Mouse (Mus musculus) heart, embryonic 12.5 days (tissue): ENCODE results near the gene Ly6g6e. TPM values are rescaled to one million over a fixed set of nuclear protein-coding genes. Genes with fewer than 3 reads are reported as not detected.

Experiments
- ATAC-seq: fragments of 200-750 bp; cut with Nextera tagmentation; 2 replicates; pipeline ENCODE4 v1.8.0; 2017; ENCODE audit warnings: moderate TSS enrichment, moderate library complexity; ENCODE audit not compliant: insufficient number of reproducible peaks, low FRiP score
- H3K27ac ChIP-seq: fragments of 300-500 bp; sonication (generic); 2 replicates; pipeline ENCODE4 v1.5.1; 2016; ENCODE audit warnings: mild to moderate bottlenecking, moderate library complexity; ENCODE audit not compliant: poor library complexity, severe bottlenecking
- H3K27me3 ChIP-seq: fragments of 300-500 bp; sonication (generic); replicated peaks from 2 replicates; pipeline ENCODE4 v1.6.1; 2016; ENCODE audit warnings: mild to moderate bottlenecking, moderate library complexity
- H3K36me3 ChIP-seq: fragments of 300-500 bp; sonication (generic); 2 replicates; pipeline ENCODE4 v1.6.1; 2016; ENCODE audit warnings: mild to moderate bottlenecking, moderate library complexity
- H3K4me1 ChIP-seq: fragments of 300-500 bp; sonication (generic); replicated peaks from 2 replicates; pipeline ENCODE4 v1.6.1; 2016; ENCODE audit warnings: mild to moderate bottlenecking
- H3K4me2 ChIP-seq: fragments of 300-500 bp; sonication (generic); 2 replicates; pipeline ENCODE4 v1.6.1; 2016; ENCODE audit warnings: mild to moderate bottlenecking, moderate library complexity
- H3K4me3 ChIP-seq: fragments of 300-500 bp; sonication (generic); 2 replicates; pipeline ENCODE4 v1.5.1; 2016; ENCODE audit warnings: mild to moderate bottlenecking
- H3K9ac ChIP-seq: fragments of 300-500 bp; sonication (generic); 2 replicates; pipeline ENCODE4 v1.6.1; 2016; ENCODE audit warnings: mild to moderate bottlenecking, moderate library complexity
- H3K9me3 ChIP-seq: fragments of 300-500 bp; sonication (generic); replicated peaks from 2 replicates; pipeline ENCODE4 v1.6.1; 2016; ENCODE audit warnings: mild to moderate bottlenecking, moderate library complexity
- WGBS: fragments of 180-500 bp; shearing (Covaris S2); methylation state at CpG from one replicate; pipeline ENCODE4 v1.1.7; 2016; 5-methylcytosine and 5-hydroxymethylcytosine counted together
- polyA plus RNA-seq: library from polyadenylated mRNA; unstranded; fragments of >200 nt; fragmentation: Nextera tagmentation; extraction: Ambion mirVana; gene quantifications from 2 replicates; pipeline ENCODE4 v1.2.1, GENCODE M21; 2016

The Ly6g6e gene
- polyA plus RNA-seq, 1 experiment from 2014 or later = 0.24 TPM

DNA sequence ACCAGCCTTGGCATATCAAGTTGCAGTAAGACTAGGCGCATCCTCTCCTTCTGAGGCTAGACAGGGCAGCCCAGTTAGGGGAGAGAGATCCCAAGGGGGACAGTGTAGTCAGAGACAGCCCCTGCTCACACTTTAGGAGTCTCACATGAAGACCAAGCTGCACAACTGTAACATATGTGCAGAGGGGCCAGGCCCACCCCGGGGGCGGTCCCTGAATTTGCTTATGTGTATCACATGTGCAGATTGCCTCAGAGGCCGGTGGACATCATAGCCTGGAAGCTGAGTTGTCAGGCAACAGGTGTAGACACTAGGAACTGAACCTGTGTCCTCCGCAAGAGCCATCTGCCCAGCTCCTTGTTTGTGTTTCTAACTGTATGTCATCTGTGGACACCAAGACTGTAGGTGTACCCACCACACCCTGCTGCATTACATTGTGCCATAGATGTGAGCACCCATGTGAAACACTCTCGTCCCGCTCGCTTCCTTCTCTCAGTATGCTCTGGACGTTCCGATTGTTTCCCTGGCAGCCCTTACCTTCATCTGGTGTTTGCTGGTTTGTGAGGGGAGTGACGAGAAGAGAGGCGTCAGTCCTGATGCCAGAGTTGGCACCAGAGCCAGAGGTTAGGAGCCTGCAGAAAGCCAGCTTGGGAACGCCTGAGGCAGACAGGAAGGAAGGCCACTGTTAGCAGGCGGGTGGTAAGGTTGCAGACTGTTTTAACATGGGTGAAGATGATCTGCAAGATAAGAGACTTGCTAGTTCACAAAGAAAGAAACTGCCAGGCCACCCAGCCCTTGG is 15.9 kb downstream of the Ly6g6e start:
- no peaks in the 10 kb centered on the region for H3K9me3 ChIP-seq
- no peaks in the 10 kb centered on the region for H3K27me3 ChIP-seq
- no peak for ATAC-seq
- H3K9ac ChIP-seq = no peak overlapping the region
- H3K4me2 ChIP-seq = no peak overlapping the region
- H3K27ac ChIP-seq = no peak overlapping the region
- peaks cover 18% of the 10 kb centered on the region for H3K4me1 ChIP-seq
- WGBS = 89% methylated on average over 14 of the region's 14 CpGs
- no peak overlapping the region for H3K4me3 ChIP-seq
- peaks cover 70% of the 10 kb centered on the region for H3K36me3 ChIP-seq

- WGBS = 72% methylated on average over 15 of the region's 15 CpGs
- H3K36me3 ChIP-seq = peaks cover 90% of the 10 kb centered on the region
- ATAC-seq = no peak
- H3K9ac ChIP-seq = 0 out of 2 replicates have a peak overlapping the region, but pooled peaks have one; percentile 11
- H3K4me3 ChIP-seq = no peak overlapping the region
- no peaks in the 10 kb centered on the region for H3K9me3 ChIP-seq
- no peaks in the 10 kb centered on the region for H3K27me3 ChIP-seq
- H3K4me2 ChIP-seq = no peak overlapping the region
- no peak overlapping the region for H3K27ac ChIP-seq
- peaks cover 18% of the 10 kb centered on the region for H3K4me1 ChIP-seq
These were observed 18.0 kb downstream of the Ly6g6e start for GRCm38 (mm10) chr17:35094475-35095365.

DNA sequence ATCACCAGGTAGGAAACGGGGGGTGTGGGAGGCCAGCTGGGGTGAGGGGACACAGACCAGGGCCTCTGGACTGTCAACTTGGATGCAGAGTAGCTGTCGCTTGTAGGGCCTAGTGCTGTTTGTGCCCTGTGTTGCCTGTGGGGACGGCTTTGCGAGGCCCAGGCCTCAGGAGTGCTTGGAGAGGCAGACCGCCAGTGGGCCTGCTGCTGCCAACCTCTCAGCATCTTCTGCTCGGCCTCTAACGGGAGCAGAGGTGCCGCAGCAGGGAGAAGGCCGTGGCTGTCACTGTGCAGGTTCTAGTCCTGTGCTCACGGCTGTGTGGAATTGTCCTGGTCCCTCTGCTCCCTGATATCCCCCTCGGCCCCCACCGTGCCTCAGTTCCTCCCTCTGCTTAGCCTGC is 19.9 kb downstream of the Ly6g6e start:
- Histone ChIP-seq H3K9ac (peak overlapping the region; percentile 38; the same call in 1 of the 2 replicates), H3K4me2 (no peak overlapping the region), H3K36me3 (peaks cover 96% of the 10 kb centered on the region), H3K9me3 (no peaks in the 10 kb centered on the region), H3K27ac (no peak overlapping the region), H3K27me3 (no peaks in the 10 kb centered on the region), H3K4me3 (no peak overlapping the region), H3K4me1 (peaks cover 16% of the 10 kb centered on the region)
- no peak for ATAC-seq
- 81% methylated on average over 12 of the region's 12 CpGs for WGBS

GRCm38 (mm10) chr17:35097164-35097655 is 20.5 kb downstream of the Ly6g6e start:
- H3K9ac ChIP-seq = no peak overlapping the region
- ATAC-seq = no peak
- peaks cover 21% of the 10 kb centered on the region for H3K4me1 ChIP-seq
- H3K9me3 ChIP-seq = no peaks in the 10 kb centered on the region
- peaks cover 96% of the 10 kb centered on the region for H3K36me3 ChIP-seq
- no peak overlapping the region for H3K27ac ChIP-seq
- H3K4me3 ChIP-seq = no peak overlapping the region
- no peak overlapping the region for H3K4me2 ChIP-seq
- WGBS = 88% methylated on average over 12 of the region's 12 CpGs
- H3K27me3 ChIP-seq = no peaks in the 10 kb centered on the region

- Histone ChIP-seq H3K36me3 (peaks cover 86% of the 10 kb centered on the region), H3K4me1 (peaks cover 29% of the 10 kb centered on the region), H3K4me3 (no peak overlapping the region), H3K4me2 (no peak overlapping the region), H3K9ac (0 out of 2 replicates have a peak overlapping the region, but pooled peaks have one; percentile 17), H3K27me3 (no peaks in the 10 kb centered on the region), H3K27ac (no peak overlapping the region), H3K9me3 (no peaks in the 10 kb centered on the region)
- no peak for ATAC-seq
- 52% methylated on average over 10 of the region's 10 CpGs for WGBS
These were observed 23.6 kb downstream of the Ly6g6e start for GRCm38 (mm10) chr17:35100196-35100765.

DNA sequence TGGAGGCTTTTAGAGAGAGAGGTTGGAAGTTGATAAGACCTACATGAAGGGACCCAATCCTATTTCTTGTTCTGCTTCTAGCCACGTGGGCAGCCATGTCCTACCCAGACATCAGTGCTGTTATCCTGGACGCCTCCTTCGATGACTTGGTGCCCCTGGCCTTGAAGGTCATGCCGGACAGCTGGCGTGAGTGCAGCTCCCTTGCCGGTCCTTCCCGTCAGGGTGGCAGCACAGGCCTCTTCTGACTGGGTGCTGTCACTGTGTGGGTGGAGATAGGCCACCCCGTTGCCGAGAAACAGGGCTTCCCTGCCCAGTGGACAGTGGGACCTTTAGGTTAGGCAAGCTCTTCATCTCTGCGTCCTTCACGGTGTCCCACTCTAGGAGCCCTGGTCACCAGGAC is 24.5 kb downstream of the Ly6g6e start:
- peaks cover 77% of the 10 kb centered on the region for H3K36me3 ChIP-seq
- peaks cover 29% of the 10 kb centered on the region for H3K4me1 ChIP-seq
- no peak for ATAC-seq
- H3K9ac ChIP-seq = no peak overlapping the region
- H3K4me2 ChIP-seq = no peak overlapping the region
- H3K27ac ChIP-seq = no peak overlapping the region
- no peaks in the 10 kb centered on the region for H3K27me3 ChIP-seq
- no peak overlapping the region for H3K4me3 ChIP-seq
- WGBS = 87% methylated on average over 11 of the region's 11 CpGs
- H3K9me3 ChIP-seq = no peaks in the 10 kb centered on the region

DNA sequence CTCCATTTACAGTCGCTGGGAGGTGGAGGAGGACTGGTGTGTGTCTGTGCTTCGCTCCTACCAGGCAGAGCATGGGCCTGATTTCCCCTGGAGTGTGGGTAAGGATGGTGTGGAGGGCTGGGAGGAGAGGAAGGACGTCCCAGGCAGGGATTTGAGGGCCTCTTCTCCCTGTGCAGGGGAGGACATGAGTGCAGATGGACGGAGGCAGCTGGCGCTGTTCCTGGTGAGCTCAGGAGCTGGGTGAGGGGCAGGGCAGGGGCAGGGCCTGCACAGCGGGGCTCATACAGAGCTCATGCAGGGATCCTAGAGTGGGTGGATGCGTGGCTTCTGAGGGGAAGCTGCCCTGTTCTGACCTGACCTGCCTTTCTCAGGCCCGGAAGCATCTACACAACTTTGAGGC is 25.6 kb downstream of the Ly6g6e start:
- no peak overlapping the region for H3K27ac ChIP-seq
- peaks cover 29% of the 10 kb centered on the region for H3K4me1 ChIP-seq
- no peaks in the 10 kb centered on the region for H3K9me3 ChIP-seq
- no peak for ATAC-seq
- no peaks in the 10 kb centered on the region for H3K27me3 ChIP-seq
- H3K9ac ChIP-seq = no peak overlapping the region
- no peak overlapping the region for H3K4me3 ChIP-seq
- peaks cover 66% of the 10 kb centered on the region for H3K36me3 ChIP-seq
- H3K4me2 ChIP-seq = no peak overlapping the region
- whole genome bisulfite sequencing = 69% methylated on average over 8 of the region's 8 CpGs

DNA sequence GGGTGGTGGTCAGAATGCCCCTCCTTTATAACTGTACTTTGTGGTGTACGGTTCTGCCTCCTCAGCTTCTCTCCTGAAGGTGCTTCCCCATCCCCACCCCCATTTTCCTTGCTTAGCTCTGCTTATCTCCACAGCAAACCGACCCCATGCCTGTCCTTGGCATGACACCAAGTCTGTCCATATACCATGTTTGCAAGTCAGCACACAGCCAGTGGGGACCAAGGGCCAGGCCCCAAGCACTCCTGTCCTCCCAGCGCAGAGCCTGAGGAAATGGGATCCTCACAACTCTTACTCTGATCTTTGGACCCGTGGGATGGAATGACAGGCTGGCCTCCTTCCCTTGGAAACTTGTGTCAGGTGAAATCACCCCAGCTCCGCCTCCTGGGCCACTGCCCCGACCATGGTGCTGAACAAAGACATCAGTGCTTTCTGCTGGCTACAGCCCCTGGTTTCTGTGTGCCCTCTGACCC is 26.6 kb downstream of the Ly6g6e start:
- no peak overlapping the region for H3K4me2 ChIP-seq
- H3K36me3 ChIP-seq = peaks cover 57% of the 10 kb centered on the region
- H3K27me3 ChIP-seq = no peaks in the 10 kb centered on the region
- no peak overlapping the region for H3K4me3 ChIP-seq
- no peak overlapping the region for H3K9ac ChIP-seq
- 52% methylated on average over 6 of the region's 6 CpGs for WGBS
- no peak overlapping the region for H3K27ac ChIP-seq
- H3K4me1 ChIP-seq = peaks cover 29% of the 10 kb centered on the region
- no peaks in the 10 kb centered on the region for H3K9me3 ChIP-seq
- no peak for ATAC-seq

DNA sequence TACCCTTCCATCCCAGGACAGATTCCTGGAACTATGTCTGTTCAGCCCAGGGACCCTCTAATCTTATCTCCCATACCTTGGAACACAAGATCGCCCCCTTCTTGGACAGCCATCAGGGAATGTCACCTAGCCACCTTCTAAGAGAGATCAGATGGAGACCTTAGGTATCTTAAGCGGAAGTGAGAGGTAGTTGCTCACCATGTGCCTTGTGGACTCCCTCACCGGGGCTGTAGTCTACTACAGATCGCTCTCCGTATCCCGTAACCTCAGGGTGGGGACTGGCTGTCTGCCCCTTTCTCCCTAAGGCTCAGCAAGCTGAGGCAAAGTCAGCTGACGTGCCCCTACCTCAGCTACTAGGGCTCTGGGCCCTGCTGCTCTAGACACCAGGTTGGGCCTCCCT is 27.4 kb downstream of the Ly6g6e start:
- H3K27ac ChIP-seq = no peak overlapping the region
- H3K4me1 ChIP-seq = peaks cover 29% of the 10 kb centered on the region
- no peaks in the 10 kb centered on the region for H3K27me3 ChIP-seq
- no peak overlapping the region for H3K9ac ChIP-seq
- H3K9me3 ChIP-seq = no peaks in the 10 kb centered on the region
- ATAC-seq = no peak
- H3K4me3 ChIP-seq = no peak overlapping the region
- peaks cover 49% of the 10 kb centered on the region for H3K36me3 ChIP-seq
- H3K4me2 ChIP-seq = no peak overlapping the region
- 83% methylated on average over 7 of the region's 7 CpGs for WGBS

DNA sequence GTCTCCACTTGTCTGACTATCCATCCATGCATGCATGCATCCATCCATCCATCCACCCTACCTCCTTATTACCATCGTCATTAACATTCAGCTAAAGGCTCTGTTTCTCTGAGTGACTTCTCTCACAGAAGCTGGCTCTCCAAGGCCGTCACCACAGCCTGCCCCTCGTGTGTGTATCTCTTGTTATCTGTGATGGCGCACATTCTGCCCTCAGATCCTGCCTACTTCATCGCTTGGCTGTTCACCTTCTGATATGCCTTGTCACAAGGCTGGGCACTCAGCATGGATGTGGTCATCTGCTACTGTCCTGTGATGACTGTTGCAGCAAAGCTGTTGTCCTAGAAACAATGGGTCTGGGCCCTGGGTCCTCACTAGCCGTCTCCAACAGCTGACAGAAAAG is 28.1 kb downstream of the Ly6g6e start:
- H3K9me3 ChIP-seq = no peaks in the 10 kb centered on the region
- WGBS = 52% methylated on average over 6 of the region's 6 CpGs
- H3K36me3 ChIP-seq = peaks cover 42% of the 10 kb centered on the region
- H3K27ac ChIP-seq = no peak overlapping the region
- ATAC-seq = no peak
- H3K4me3 ChIP-seq = no peak overlapping the region
- no peak overlapping the region for H3K4me2 ChIP-seq
- no peak overlapping the region for H3K9ac ChIP-seq
- peaks cover 29% of the 10 kb centered on the region for H3K4me1 ChIP-seq
- no peaks in the 10 kb centered on the region for H3K27me3 ChIP-seq
